Mouse (Mus musculus) midbrain, embryonic 16.5 days (tissue): ENCODE data around the gene Amdhd1. TPM values are rescaled to one million over a fixed set of nuclear protein-coding genes. Genes with fewer than 3 reads are reported as not detected.

ENCODE experiments used
- ATAC-seq: fragments of 200-750 bp; cut with Nextera tagmentation; 2 replicates; pipeline ENCODE4 v1.8.0; 2017; ENCODE audit warnings: moderate TSS enrichment
- H3K27ac ChIP-seq: fragments of 300-500 bp; sonication (generic); 2 replicates; pipeline ENCODE4 v1.5.1; 2014; ENCODE audit warnings: mild to moderate bottlenecking, low read length, mixed read lengths
- H3K27me3 ChIP-seq: fragments of 300-500 bp; sonication (generic); 2 replicates; pipeline ENCODE4 v1.6.1; 2014; ENCODE audit warnings: low read depth, low read length, mixed read lengths; ENCODE audit not compliant: control insufficient read depth, insufficient read depth
- H3K36me3 ChIP-seq: fragments of 300-500 bp; sonication (generic); 2 replicates; pipeline ENCODE4 v1.6.1; 2014; ENCODE audit warnings: mild to moderate bottlenecking, low read length, moderate library complexity, mixed read lengths; ENCODE audit not compliant: control insufficient read depth, insufficient read depth
- H3K4me1 ChIP-seq: fragments of 300-500 bp; sonication (generic); 2 replicates; pipeline ENCODE4 v1.6.1; 2014; ENCODE audit warnings: mild to moderate bottlenecking, low read length, mixed read lengths; ENCODE audit not compliant: control insufficient read depth, insufficient read depth
- H3K4me2 ChIP-seq: fragments of 300-500 bp; sonication (generic); 2 replicates; pipeline ENCODE4 v1.6.1; 2014; ENCODE audit warnings: mild to moderate bottlenecking, low read length, mixed read lengths
- H3K4me3 ChIP-seq: fragments of 300-500 bp; sonication (generic); 2 replicates; pipeline ENCODE4 v1.5.1; 2014; ENCODE audit warnings: low read depth, mild to moderate bottlenecking, low read length, moderate library complexity, mixed read lengths
- H3K9ac ChIP-seq: fragments of 300-500 bp; sonication (generic); 2 replicates; pipeline ENCODE4 v1.6.1; 2014; ENCODE audit warnings: low read depth, low read length, mixed read lengths
- H3K9me3 ChIP-seq: fragments of 300-500 bp; sonication (generic); replicated peaks from 2 replicates; pipeline ENCODE4 v1.6.1; 2014; ENCODE audit warnings: mild to moderate bottlenecking, low read length, mixed read lengths; ENCODE audit not compliant: control insufficient read depth, poor library complexity, severe bottlenecking
- WGBS: fragments of 180-500 bp; shearing (Covaris S2); extraction: QIAGEN DNeasy Blood & Tissue Kit; methylation state at CpG from one replicate; pipeline ENCODE4 v1.1.7; 2014; 5-methylcytosine and 5-hydroxymethylcytosine counted together
- polyA plus RNA-seq: library from polyadenylated mRNA; unstranded; fragments of >200 nt; fragmentation: Nextera tagmentation; extraction: Ambion mirVana; gene quantifications from 2 replicates; pipeline ENCODE4 v1.2.1, GENCODE M21; 2015

The Amdhd1 gene
- polyA plus RNA-seq, 1 experiment from 2014 or later: not detected

GRCm38 (mm10) chr10:93501346-93501745 lies 38.5 kb downstream of the Amdhd1 start:
- Histone ChIP-seq H3K4me3 (no peak overlapping the region), H3K4me1 (no peaks in the 10 kb centered on the region), H3K27me3 (no peaks in the 10 kb centered on the region), H3K36me3 (no peaks in the 10 kb centered on the region), H3K9me3 (no peaks in the 10 kb centered on the region), H3K4me2 (no peak overlapping the region), H3K27ac (no peak overlapping the region), H3K9ac (no peak overlapping the region)
- ATAC-seq: no peak
- whole genome bisulfite sequencing: 64% methylated on average over 10 of the region's 10 CpGs

DNA sequence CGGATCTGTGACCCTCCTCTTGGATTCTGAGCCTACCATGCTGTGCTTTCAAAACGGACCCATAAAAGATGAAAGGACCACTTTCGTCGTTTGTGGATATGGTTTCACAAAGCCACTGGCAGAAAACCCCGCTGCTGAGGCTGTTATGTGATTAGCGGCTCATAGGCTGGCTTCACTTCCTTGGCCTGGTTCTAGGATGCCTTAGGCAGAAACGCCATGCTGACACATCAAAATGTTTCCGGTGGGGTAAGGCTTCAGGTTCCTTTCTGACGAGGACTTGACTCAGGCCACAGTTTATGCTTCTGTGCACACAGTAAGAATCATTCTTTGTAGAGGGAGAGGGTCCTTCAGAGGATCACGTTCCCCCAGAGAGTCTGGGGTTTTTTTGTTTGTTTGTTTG lies 39.0 kb downstream of the Amdhd1 start:
- no peak overlapping the region for H3K27ac ChIP-seq
- no peaks in the 10 kb centered on the region for H3K27me3 ChIP-seq
- ATAC-seq: no peak
- 42% methylated on average over 10 of the region's 10 CpGs for WGBS
- H3K4me3 ChIP-seq: no peak overlapping the region
- H3K9ac ChIP-seq: no peak overlapping the region
- H3K4me1 ChIP-seq: no peaks in the 10 kb centered on the region
- no peaks in the 10 kb centered on the region for H3K9me3 ChIP-seq
- H3K36me3 ChIP-seq: no peaks in the 10 kb centered on the region
- H3K4me2 ChIP-seq: no peak overlapping the region

GRCm38 (mm10) chr10:93490451-93490850 lies 49.4 kb downstream of the Amdhd1 start:
- no peaks in the 10 kb centered on the region for H3K9me3 ChIP-seq
- ATAC-seq: no peak
- WGBS: 41% methylated on average over 4 of the region's 4 CpGs

DNA sequence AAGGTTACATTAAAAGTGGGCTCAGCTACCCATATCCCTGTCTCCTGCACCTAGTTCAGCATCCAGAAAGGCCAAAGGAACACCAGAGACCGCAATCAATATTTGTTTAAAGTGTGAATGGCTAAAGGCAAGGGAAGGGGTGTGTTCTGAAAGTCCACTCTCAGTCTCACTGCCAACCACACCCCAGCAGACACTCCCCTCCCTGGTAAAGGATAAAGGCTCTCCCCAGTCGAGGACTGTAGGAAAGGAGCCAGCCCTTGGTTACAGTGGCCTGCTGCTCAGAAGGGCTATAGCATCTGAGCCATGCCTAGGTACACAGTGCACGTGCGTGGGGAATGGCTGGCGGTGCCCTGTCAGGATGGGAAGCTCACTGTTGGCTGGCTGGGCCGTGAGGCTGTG lies 51.0 kb downstream of the Amdhd1 start:
- no peak for ATAC-seq
- Histone ChIP-seq H3K9ac (no peak overlapping the region), H3K27ac (no peak overlapping the region), H3K4me3 (no peak overlapping the region), H3K4me2 (no peak overlapping the region), H3K4me1 (peaks cover 5% of the 10 kb centered on the region; the same call in 1 of the 2 replicates), H3K9me3 (no peaks in the 10 kb centered on the region), H3K36me3 (no peaks in the 10 kb centered on the region), H3K27me3 (no peaks in the 10 kb centered on the region)
- 75% methylated on average over 6 of the region's 6 CpGs for WGBS

More at GRCm38 (mm10) chr10:93490451-93490850, 49.4 kb downstream of the Amdhd1 start:
- no peaks in the 10 kb centered on the region for H3K27me3 ChIP-seq
- H3K4me2 ChIP-seq: no peak overlapping the region
- H3K36me3 ChIP-seq: no peaks in the 10 kb centered on the region
- H3K4me1 ChIP-seq: peaks cover 5% of the 10 kb centered on the region; the same call in 1 of the 2 replicates
- H3K4me3 ChIP-seq: no peak overlapping the region
- no peak overlapping the region for H3K9ac ChIP-seq
- no peak overlapping the region for H3K27ac ChIP-seq

DNA sequence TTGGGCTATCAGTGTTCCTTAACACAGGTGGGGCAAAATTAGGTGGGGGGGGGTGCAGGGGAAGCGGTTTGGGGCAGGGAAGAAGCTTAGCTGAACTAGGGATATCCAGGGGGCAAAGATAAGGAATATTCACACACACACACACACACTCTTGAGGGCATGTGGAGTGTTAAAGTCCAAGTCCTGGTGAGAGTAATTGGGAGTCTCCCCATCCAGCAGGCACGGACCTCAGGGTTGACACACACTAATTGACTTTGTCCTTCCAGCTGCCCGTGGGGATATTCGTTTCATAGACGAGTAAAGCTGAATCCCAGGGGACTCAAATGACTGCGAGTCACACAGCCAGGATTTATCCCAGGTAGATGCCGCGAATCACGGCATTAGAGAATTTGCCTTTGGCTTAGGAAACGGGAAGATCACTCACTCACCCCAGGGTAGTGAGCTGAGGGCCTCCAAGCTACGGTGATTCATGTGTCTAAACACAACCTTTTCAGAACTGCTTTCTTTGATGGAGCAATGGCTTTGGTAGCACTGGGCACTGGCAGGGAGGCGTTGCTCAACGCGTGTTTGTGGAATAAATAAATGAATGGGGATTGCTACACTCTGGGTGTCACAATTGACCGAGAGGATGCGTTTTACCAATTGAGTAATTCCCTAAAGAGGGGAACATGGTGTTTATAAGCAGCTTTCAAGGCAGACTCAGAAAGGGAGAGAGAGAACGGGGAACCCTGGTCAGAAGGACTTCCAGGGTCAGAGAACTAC lies 51.6 kb downstream of the Amdhd1 start, which contains the start of gene Hal:
Hal (plus strand) TSS at position 703 of the 762 bp plus-strand sequence.
- H3K36me3 ChIP-seq: no peaks in the 10 kb centered on the region
- no peak within 1 kb of the TSS for H3K27ac ChIP-seq
- H3K4me2 ChIP-seq: no peak within 1 kb of the TSS
- H3K27me3 ChIP-seq: no peaks in the 10 kb centered on the region
- H3K4me3 ChIP-seq: no peak within 1 kb of the TSS
- H3K4me1 ChIP-seq: peaks cover 5% of the 10 kb centered on the region; the same call in 1 of the 2 replicates
- no peak within 1 kb of the TSS for H3K9ac ChIP-seq
- H3K9me3 ChIP-seq: no peaks in the 10 kb centered on the region
- WGBS: 44% methylated on average over 17 of the region's 17 CpGs
- ATAC-seq: no peak

DNA sequence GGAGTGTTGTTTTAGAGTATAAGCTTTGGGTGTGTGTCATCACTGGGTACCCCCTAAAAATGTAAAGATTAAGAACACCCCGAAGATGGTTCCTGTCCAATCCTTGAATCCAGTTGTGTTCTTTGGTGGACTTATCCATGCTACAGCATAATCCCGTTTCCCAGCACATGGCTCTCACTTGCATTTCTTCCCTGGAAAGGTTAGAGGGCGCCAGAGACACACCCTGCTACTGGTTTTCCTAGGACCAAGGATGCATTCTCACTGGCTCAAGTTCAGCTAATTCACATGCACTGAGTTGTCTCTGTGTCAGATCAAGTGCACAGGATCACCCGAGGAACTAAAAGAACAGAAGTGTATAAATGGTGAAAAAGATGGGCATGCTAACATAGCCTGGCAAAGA lies 53.2 kb downstream of the Amdhd1 start:
- Histone ChIP-seq H3K4me1 (peaks cover 5% of the 10 kb centered on the region; the same call in 1 of the 2 replicates), H3K36me3 (no peaks in the 10 kb centered on the region), H3K4me3 (no peak overlapping the region), H3K4me2 (no peak overlapping the region), H3K9me3 (no peaks in the 10 kb centered on the region), H3K27me3 (no peaks in the 10 kb centered on the region), H3K9ac (no peak overlapping the region), H3K27ac (no peak overlapping the region)
- 0 out of 2 replicates have a peak, but pooled peaks have one; percentile 25 for ATAC-seq
- 20% methylated on average over 4 of the region's 4 CpGs for WGBS

DNA sequence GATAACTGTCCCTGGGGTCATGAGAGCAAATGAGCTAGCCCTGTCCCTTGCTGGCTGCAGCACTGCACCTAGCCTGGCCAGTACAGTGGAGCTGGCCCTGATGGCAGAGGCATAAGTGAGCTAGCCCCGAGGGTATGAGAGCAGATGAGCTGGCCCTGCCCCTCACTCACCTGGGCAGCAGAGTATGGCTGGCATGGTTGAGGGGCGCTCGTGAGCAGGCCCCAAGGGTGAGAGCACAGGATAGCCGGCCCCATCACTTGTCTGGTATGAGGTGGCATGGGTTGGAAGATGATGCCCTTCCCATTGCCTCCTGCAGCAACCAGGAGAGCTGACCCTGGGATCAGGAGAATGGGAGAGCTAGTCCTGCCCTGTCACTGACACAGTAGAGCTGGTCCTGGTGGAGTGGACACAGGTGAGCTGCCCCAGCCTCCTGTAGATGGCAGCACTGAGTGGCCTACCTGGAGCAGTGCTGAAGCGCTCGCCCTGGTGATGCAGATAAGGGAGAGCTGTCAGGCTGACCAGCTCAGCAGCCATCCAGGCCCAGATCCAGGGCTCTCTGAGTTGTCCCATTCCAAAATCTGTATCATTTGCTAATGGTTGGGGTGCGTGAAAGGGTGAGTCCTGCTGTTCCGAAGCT lies 54.7 kb downstream of the Amdhd1 start:
- 86% methylated on average over 8 of the region's 8 CpGs for WGBS
- H3K9me3 ChIP-seq: no peaks in the 10 kb centered on the region
- H3K4me3 ChIP-seq: no peak overlapping the region
- peak; percentile 44 for ATAC-seq
- H3K27me3 ChIP-seq: no peaks in the 10 kb centered on the region
- H3K36me3 ChIP-seq: peaks cover 3% of the 10 kb centered on the region; the same call in 1 of the 2 replicates
- no peak overlapping the region for H3K27ac ChIP-seq
- no peak overlapping the region for H3K9ac ChIP-seq
- no peak overlapping the region for H3K4me2 ChIP-seq
- H3K4me1 ChIP-seq: peaks cover 5% of the 10 kb centered on the region; the same call in 1 of the 2 replicates

GRCm38 (mm10) chr10:93484511-93484910 lies 55.3 kb downstream of the Amdhd1 start:
- Histone ChIP-seq H3K4me3 (no peak overlapping the region), H3K9ac (no peak overlapping the region), H3K9me3 (no peaks in the 10 kb centered on the region), H3K27ac (no peak overlapping the region), H3K4me1 (peaks cover 5% of the 10 kb centered on the region; the same call in 1 of the 2 replicates), H3K27me3 (no peaks in the 10 kb centered on the region), H3K36me3 (peaks cover 3% of the 10 kb centered on the region; the same call in 1 of the 2 replicates), H3K4me2 (no peak overlapping the region)
- WGBS: 82% methylated on average over 8 of the region's 8 CpGs
- ATAC-seq: no peak
